Mouse (Mus musculus) lung, adult 2 months (tissue): ENCODE measurements at regions not wholly inside any gene's neighbourhood (a gene's known extent, or its start where the extent isn't known, plus 50 kb on each side); places are given as distances from the start of the nearest gene placed in this dataset.

Source experiments
- DNase-seq: peaks from one replicate; pipeline ENCODE4 v3.0.0; 2022
- H3K4me1 ChIP-seq: fragments of 200-500 bp; 2 replicates; pipeline ENCODE4 v1.6.1; 2011; ENCODE audit warnings: low read length; ENCODE audit not compliant: control insufficient read depth, insufficient read depth
- H3K4me3 ChIP-seq: fragments of 200-500 bp; replicated peaks from 2 replicates; pipeline ENCODE3; 2011; ENCODE audit warnings: low read depth, mild to moderate bottlenecking, control low read depth, low read length; ENCODE audit errors: extremely low read depth
- CTCF ChIP-seq: fragments of 200-500 bp; IDR thresholded peaks from 2 replicates; pipeline ENCODE4 v1.5.1; 2011; ENCODE audit warnings: mild to moderate bottlenecking, low read length, control low read depth; ENCODE audit not compliant: insufficient read depth
- POLR2A ChIP-seq: fragments of 200-500 bp; IDR thresholded peaks from 2 replicates; pipeline ENCODE4 v1.6.1; 2011; ENCODE audit warnings: low read depth, mild to moderate bottlenecking, control low read depth, low read length, borderline replicate concordance; ENCODE audit errors: extremely low read depth
- WGBS: fragments of 180-500 bp; shearing (Covaris S2); methylation state at CpG from one replicate; pipeline ENCODE4 v1.1.7; 2018; 5-methylcytosine and 5-hydroxymethylcytosine counted together

DNA sequence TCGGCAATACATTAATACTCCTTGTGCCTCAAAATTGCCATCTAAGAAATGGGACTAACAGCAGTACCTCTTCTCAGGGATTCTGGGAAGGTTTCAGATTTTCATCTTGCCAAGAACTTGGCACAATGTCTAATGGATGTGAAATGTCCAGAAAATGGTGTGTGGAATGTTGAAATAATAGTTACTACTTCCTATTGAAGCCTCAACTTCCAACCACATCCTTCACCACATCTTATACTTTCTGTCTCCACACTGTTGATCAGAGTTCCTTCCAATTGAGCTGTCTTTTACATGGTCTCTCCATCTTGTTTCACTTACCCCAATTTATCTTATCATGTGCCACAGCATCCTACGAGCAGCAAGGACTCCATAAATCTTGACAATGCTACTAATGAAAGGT, 122.3 kb upstream of the Fmo9 start:
- no peak overlapping the region for H3K4me3 ChIP-seq
- 57% methylated on average over 2 of the region's 2 CpGs for WGBS
- no peak for DNase-seq
- no peaks in the 10 kb centered on the region for H3K4me1 ChIP-seq
- no peak for TF ChIP-seq POLR2A
- no peak for TF ChIP-seq CTCF

- TF ChIP-seq CTCF = no peak
- no peak for TF ChIP-seq POLR2A
- Histone ChIP-seq H3K4me1 (no peaks in the 10 kb centered on the region), H3K4me3 (no peak overlapping the region)
- DNase-seq = no peak
- 60% methylated on average over 1 of the region's 1 CpGs for WGBS
Measured at GRCm38 (mm10) chr1:166804333-166804732, 122.7 kb upstream of the Fmo9 start.

DNA sequence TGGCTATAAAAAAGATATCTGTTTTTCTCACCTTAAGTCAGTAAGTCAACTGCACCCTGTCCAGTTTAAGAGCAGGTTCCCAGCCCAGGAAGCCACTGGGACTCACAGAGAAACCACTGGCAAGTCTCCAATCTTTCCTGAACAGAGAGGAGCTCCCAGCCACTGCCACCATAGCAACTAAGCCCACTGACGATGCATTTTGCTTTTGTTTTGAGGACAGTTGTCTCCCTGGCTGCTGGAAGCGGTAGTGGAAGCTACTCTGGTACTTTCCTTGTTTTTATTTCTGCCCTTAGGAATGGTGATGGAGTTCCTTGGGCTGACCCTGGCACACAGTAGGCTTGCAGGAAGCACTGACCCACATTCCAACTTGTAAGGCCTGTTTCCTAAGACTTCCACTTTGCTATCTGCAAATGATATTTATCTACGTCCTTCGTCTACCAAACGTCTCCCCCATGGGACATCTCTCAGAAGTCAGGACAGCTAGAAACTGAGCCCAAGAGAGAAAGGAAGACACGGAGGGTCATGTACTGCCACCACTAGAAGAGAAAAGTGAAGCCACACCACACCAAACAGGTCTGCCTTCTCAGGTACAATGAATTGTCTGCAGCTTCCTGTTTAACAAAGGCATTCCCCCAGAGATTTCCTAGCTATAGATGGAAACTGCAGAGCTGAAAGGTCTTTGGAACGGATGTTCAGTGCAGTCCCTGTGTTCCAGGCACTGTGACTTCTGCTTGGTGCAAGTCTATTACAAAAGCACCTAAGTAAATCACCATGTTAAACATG, 125.7 kb upstream of the Fmo9 start:
- DNase-seq = no peak
- TF ChIP-seq POLR2A (no peak), CTCF (no peak)
- 42% methylated on average over 7 of the region's 7 CpGs for WGBS
- no peaks in the 10 kb centered on the region for H3K4me1 ChIP-seq
- no peak overlapping the region for H3K4me3 ChIP-seq

DNA sequence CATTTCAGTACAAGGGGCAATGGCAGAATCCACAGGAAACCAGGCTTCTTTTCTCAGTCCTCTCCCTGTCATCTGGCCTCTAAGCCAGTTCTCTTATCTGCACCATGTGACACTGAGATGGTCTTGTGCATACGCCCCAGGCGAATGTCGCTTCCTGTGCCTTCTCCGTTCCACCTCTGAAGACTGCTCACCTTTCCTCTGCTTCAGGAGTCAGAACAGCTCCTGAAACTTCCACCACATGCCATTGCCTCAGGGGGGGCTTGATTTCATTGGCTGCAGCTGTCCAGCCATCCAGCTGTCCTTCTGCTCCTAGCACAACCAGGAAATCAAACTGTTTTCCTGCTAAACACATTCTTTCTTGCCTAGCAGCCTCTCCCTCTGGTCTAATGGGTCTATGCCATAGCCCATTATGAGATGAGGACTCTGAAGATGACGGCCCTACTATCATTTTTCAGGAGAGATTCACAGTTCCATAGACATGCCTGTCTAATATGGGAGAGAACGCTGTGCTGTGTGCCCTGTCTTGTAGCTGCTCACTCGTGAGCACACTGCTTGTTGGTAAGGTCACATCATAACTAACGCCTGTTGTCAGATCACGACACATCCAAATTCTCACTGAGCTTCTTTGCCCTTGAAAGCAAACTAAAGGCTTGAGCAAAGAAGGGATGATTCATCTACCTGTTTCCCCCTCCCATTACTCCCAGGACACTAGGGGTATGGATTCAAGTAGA, 129.9 kb upstream of the Fmo9 start:
- 60% methylated on average over 9 of the region's 9 CpGs for WGBS
- DNase-seq = no peak
- no peak overlapping the region for H3K4me3 ChIP-seq
- no peak for TF ChIP-seq CTCF
- TF ChIP-seq POLR2A = no peak
- no peaks in the 10 kb centered on the region for H3K4me1 ChIP-seq

DNA sequence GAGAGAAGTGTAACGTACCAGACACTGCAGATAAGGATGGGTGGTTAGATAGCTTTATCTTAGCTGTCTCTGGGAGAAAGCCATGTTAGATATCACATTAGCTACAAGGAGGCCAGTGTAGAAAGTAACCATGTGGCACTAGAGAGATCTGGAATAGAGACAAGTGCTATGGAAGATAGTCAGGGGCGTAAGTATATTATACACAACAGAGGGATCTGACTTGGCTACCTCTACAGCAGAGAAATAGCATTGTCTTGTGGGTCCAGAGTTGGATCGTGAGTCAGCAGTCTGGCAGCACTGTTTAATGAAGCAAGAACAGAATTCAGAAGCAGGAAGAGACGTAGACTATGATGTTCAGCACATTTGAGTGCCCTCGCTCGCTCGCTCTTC, 130.4 kb upstream of the Fmo9 start:
- no peak for TF ChIP-seq CTCF
- no peak for TF ChIP-seq POLR2A
- H3K4me1 ChIP-seq = no peaks in the 10 kb centered on the region
- DNase-seq = no peak
- no peak overlapping the region for H3K4me3 ChIP-seq
- WGBS = 80% methylated on average over 7 of the region's 7 CpGs

DNA sequence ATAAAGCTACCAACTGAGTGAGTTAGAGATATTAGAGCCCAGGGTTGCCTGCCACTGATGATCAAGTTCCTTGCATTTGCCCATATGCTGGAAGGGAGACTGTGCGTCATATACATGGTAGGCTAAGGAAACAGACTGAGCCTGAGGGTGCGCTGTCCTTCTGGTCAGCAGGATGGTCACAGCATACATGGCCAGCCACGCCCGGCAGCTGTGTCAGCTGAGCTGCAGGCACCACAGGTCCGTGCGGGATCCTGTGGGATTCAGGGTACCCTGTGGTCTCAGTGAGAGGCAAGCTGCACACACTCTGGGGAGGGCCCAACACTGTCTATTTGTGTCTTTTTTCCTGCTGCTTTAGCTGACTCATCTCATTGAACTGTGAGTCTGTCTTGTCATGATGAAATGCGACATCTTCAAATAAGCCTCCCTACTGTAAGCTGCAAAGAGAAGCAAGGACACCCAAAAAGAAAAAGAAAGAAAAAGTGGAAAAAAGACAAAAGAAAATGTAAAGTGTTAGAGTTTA, 131.3 kb upstream of the Fmo9 start:
- 84% methylated on average over 7 of the region's 7 CpGs for WGBS
- Histone ChIP-seq H3K4me3 (no peak overlapping the region), H3K4me1 (no peaks in the 10 kb centered on the region)
- TF ChIP-seq POLR2A (no peak), CTCF (no peak)
- no peak for DNase-seq

DNA sequence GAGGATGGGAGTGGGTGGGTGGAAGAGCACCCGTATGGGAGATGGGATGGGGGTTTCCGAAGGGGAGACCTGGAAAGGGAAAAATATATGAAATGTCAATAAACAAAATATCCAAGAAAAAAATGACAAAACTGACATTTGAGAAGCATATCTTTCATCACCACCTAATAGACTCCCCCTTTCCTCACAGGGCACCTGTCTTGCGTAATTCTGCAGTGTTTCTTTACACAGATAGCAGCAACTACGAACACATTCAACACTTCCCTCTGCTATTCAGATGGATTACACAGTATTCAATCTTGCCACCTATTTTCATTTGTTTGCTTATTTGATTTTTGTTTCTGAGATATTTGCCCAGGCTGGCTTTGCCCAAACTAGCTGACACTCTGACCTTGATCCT, 136.3 kb upstream of the Fmo9 start:
- TF ChIP-seq POLR2A = no peak
- TF ChIP-seq CTCF = no peak
- Histone ChIP-seq H3K4me1 (no peaks in the 10 kb centered on the region), H3K4me3 (no peak overlapping the region)
- WGBS = 86% methylated on average over 4 of the region's 4 CpGs
- DNase-seq = no peak

GRCm38 (mm10) chr1:166818682-166819081, 137.0 kb upstream of the Fmo9 start:
- no peak for DNase-seq
- Histone ChIP-seq H3K4me3 (no peak overlapping the region), H3K4me1 (no peaks in the 10 kb centered on the region)
- no peak for TF ChIP-seq CTCF
- TF ChIP-seq POLR2A = no peak
- 73% methylated on average over 5 of the region's 5 CpGs for WGBS

DNA sequence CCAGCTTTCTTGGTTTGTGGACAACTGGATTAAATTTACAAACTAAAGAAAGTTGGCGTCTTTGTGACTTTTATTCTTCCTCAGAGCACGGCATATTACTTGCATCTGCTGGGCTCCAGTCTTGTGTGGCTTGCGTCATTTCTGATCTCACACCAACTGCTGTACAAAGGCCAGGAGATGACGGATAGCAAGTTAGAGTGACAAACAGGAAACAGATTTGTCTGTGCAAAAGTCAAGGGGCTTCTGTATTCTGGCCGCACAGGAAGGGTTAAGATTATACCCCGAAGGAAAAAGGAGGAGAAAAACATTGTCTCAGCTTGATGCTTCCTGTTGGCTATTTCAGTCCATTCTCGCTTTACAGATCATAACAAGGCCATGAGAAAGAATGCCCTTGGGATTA, 137.8 kb upstream of the Fmo9 start:
- TF ChIP-seq CTCF = no peak
- TF ChIP-seq POLR2A = no peak
- 22% methylated on average over 7 of the region's 7 CpGs for WGBS
- no peak for DNase-seq
- Histone ChIP-seq H3K4me3 (no peak overlapping the region), H3K4me1 (no peaks in the 10 kb centered on the region)

DNA sequence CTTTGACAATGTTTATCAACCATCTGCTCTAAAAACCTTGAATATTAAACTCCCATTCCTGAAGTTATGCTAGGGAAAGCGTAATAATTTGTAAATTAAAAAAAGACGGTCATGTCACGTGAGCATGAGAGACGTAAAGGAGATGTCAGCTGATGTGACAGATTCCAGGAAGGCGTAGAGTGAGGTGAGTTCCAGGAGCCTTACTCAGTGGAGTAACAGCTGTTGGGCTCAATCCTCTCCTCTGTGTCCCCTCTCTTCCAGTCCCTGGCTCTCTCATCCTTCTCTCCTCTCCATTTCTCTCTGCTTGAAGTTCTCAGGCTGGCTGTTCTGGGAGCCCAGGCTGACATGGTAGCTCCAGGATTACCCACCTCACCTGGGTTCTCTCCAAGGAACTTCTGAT, 138.4 kb upstream of the Fmo9 start:
- Histone ChIP-seq H3K4me1 (no peaks in the 10 kb centered on the region), H3K4me3 (no peak overlapping the region)
- WGBS = 79% methylated on average over 5 of the region's 5 CpGs
- TF ChIP-seq CTCF (no peak), POLR2A (no peak)
- DNase-seq = no peak
